Mouse (Mus musculus): ENCODE results near the gene Mbnl2. TPM values are rescaled to one million over a fixed set of nuclear protein-coding genes. Genes with fewer than 3 reads are reported as not detected.

Gene Mbnl2
- polyA plus RNA-seq, 1 experiment from 2014 or later: 45.5 TPM

GRCm38 (mm10) chr14:120295355-120296220, 20.1 kb downstream of the Mbnl2 start:
- H3K36me3 ChIP-seq: peaks cover 10% of the 10 kb centered on the region; the same call in 1 of the 2 replicates
- DNase-seq (ENCODE audit: low spot score): no peak
- no peaks in the 10 kb centered on the region for H3K27me3 ChIP-seq (ENCODE audit: low read depth, poor library complexity, severe bottlenecking)
- H3K4me1 ChIP-seq: peaks cover 54% of the 10 kb centered on the region
- no peaks in the 10 kb centered on the region for H3K9me3 ChIP-seq (replicated peaks)
- peak overlapping the region; percentile 46; the same call in 1 of the 2 replicates for H3K27ac ChIP-seq
- no peak overlapping the region for H3K4me3 ChIP-seq
- 88% methylated on average over 13 of the region's 13 CpGs for WGBS

GRCm38 (mm10) chr14:120296231-120297006, 20.9 kb downstream of the Mbnl2 start:
- H3K27ac ChIP-seq: peak overlapping the region; percentile 72
- WGBS: 84% methylated on average over 17 of the region's 17 CpGs
- peaks cover 54% of the 10 kb centered on the region for H3K4me1 ChIP-seq
- no peaks in the 10 kb centered on the region for H3K27me3 ChIP-seq (ENCODE audit: low read depth, poor library complexity, severe bottlenecking)
- no peaks in the 10 kb centered on the region for H3K9me3 ChIP-seq (replicated peaks)
- DNase-seq (ENCODE audit: low spot score): no peak
- no peak overlapping the region for H3K4me3 ChIP-seq
- H3K36me3 ChIP-seq: 0 out of 2 replicates have a peak, but pooled peaks cover 2% of the 10 kb centered on the region

- Histone ChIP-seq H3K4me3 (no peak overlapping the region), H3K4me1 (peaks cover 46% of the 10 kb centered on the region), H3K27me3 (ENCODE audit: low read depth, poor library complexity, severe bottlenecking) (no peaks in the 10 kb centered on the region), H3K27ac (peak overlapping the region; percentile 72), H3K36me3 (0 out of 2 replicates have a peak, but pooled peaks cover 2% of the 10 kb centered on the region), H3K9me3 (replicated peaks) (no peaks in the 10 kb centered on the region)
- no peak for DNase-seq (ENCODE audit: low spot score)
- 61% methylated on average over 16 of the region's 16 CpGs for WGBS
Measured at GRCm38 (mm10) chr14:120297137-120297749, 21.8 kb downstream of the Mbnl2 start.

- no peak for DNase-seq (ENCODE audit: low spot score)
- H3K27ac ChIP-seq: peak overlapping the region; percentile 72; the same call in 1 of the 2 replicates
- no peaks in the 10 kb centered on the region for H3K9me3 ChIP-seq (replicated peaks)
- 0 out of 2 replicates have a peak, but pooled peaks cover 2% of the 10 kb centered on the region for H3K36me3 ChIP-seq
- peaks cover 45% of the 10 kb centered on the region for H3K4me1 ChIP-seq
- H3K4me3 ChIP-seq: no peak overlapping the region
- 91% methylated on average over 6 of the region's 6 CpGs for WGBS
- no peaks in the 10 kb centered on the region for H3K27me3 ChIP-seq (ENCODE audit: low read depth, poor library complexity, severe bottlenecking)
Measured at GRCm38 (mm10) chr14:120297833-120298232, 22.4 kb downstream of the Mbnl2 start.

- Histone ChIP-seq H3K4me1 (peaks cover 51% of the 10 kb centered on the region), H3K27me3 (ENCODE audit: low read depth, poor library complexity, severe bottlenecking) (no peaks in the 10 kb centered on the region), H3K9me3 (replicated peaks) (no peaks in the 10 kb centered on the region), H3K27ac (no peak overlapping the region), H3K36me3 (0 out of 2 replicates have a peak, but pooled peaks cover 2% of the 10 kb centered on the region), H3K4me3 (no peak overlapping the region)
- WGBS: 83% methylated on average over 5 of the region's 5 CpGs
- no peak for DNase-seq (ENCODE audit: low spot score)
Measured at GRCm38 (mm10) chr14:120298439-120298838, 23.0 kb downstream of the Mbnl2 start.

GRCm38 (mm10) chr14:120299716-120300115, 24.2 kb downstream of the Mbnl2 start:
- no peaks in the 10 kb centered on the region for H3K9me3 ChIP-seq (replicated peaks)
- H3K36me3 ChIP-seq: 0 out of 2 replicates have a peak, but pooled peaks cover 2% of the 10 kb centered on the region
- no peak for DNase-seq (ENCODE audit: low spot score)
- H3K4me1 ChIP-seq: peaks cover 47% of the 10 kb centered on the region
- H3K27ac ChIP-seq: no peak overlapping the region
- 65% methylated on average over 3 of the region's 3 CpGs for WGBS
- H3K4me3 ChIP-seq: no peak overlapping the region
- no peaks in the 10 kb centered on the region for H3K27me3 ChIP-seq (ENCODE audit: low read depth, poor library complexity, severe bottlenecking)

- 80% methylated on average over 4 of the region's 4 CpGs for WGBS
- H3K27ac ChIP-seq: no peak overlapping the region
- peaks cover 47% of the 10 kb centered on the region for H3K4me1 ChIP-seq
- no peak for DNase-seq (ENCODE audit: low spot score)
- no peak overlapping the region for H3K4me3 ChIP-seq
- H3K27me3 ChIP-seq (ENCODE audit: low read depth, poor library complexity, severe bottlenecking): no peaks in the 10 kb centered on the region
- H3K36me3 ChIP-seq: 0 out of 2 replicates have a peak, but pooled peaks cover under 1% of the 10 kb centered on the region
- no peaks in the 10 kb centered on the region for H3K9me3 ChIP-seq (replicated peaks)
Measured at GRCm38 (mm10) chr14:120300191-120300590, 24.7 kb downstream of the Mbnl2 start.

GRCm38 (mm10) chr14:120300814-120301213, 25.3 kb downstream of the Mbnl2 start:
- no peaks in the 10 kb centered on the region for H3K36me3 ChIP-seq
- no peak overlapping the region for H3K27ac ChIP-seq
- H3K27me3 ChIP-seq (ENCODE audit: low read depth, poor library complexity, severe bottlenecking): no peaks in the 10 kb centered on the region
- H3K9me3 ChIP-seq (replicated peaks): no peaks in the 10 kb centered on the region
- WGBS: 92% methylated on average over 4 of the region's 4 CpGs
- no peak overlapping the region for H3K4me3 ChIP-seq
- no peak for DNase-seq (ENCODE audit: low spot score)
- H3K4me1 ChIP-seq: peaks cover 41% of the 10 kb centered on the region

- H3K9me3 ChIP-seq (replicated peaks): no peaks in the 10 kb centered on the region
- DNase-seq (ENCODE audit: low spot score): no peak
- peaks cover 22% of the 10 kb centered on the region for H3K4me1 ChIP-seq
- no peak overlapping the region for H3K27ac ChIP-seq
- H3K4me3 ChIP-seq: no peak overlapping the region
- 49% methylated on average over 6 of the region's 6 CpGs for WGBS
- no peaks in the 10 kb centered on the region for H3K36me3 ChIP-seq
- H3K27me3 ChIP-seq (ENCODE audit: low read depth, poor library complexity, severe bottlenecking): no peaks in the 10 kb centered on the region
Measured at GRCm38 (mm10) chr14:120302913-120303548, 27.6 kb downstream of the Mbnl2 start.

- peaks cover 23% of the 10 kb centered on the region for H3K4me1 ChIP-seq
Measured at GRCm38 (mm10) chr14:120306229-120306628, 30.8 kb downstream of the Mbnl2 start.

GRCm38 (mm10) chr14:120307356-120307755, 31.9 kb downstream of the Mbnl2 start:
- Histone ChIP-seq H3K9me3 (replicated peaks) (no peaks in the 10 kb centered on the region), H3K27ac (no peak overlapping the region), H3K27me3 (ENCODE audit: low read depth, poor library complexity, severe bottlenecking) (no peaks in the 10 kb centered on the region), H3K36me3 (no peaks in the 10 kb centered on the region), H3K4me1 (peaks cover 32% of the 10 kb centered on the region), H3K4me3 (no peak overlapping the region)
- WGBS: 74% methylated on average over 3 of the region's 3 CpGs
- no peak for DNase-seq (ENCODE audit: low spot score)

More at GRCm38 (mm10) chr14:120306229-120306628, 30.8 kb downstream of the Mbnl2 start:
- Histone ChIP-seq H3K27me3 (ENCODE audit: low read depth, poor library complexity, severe bottlenecking) (no peaks in the 10 kb centered on the region), H3K9me3 (replicated peaks) (no peaks in the 10 kb centered on the region), H3K27ac (no peak overlapping the region), H3K4me3 (no peak overlapping the region), H3K36me3 (no peaks in the 10 kb centered on the region)
- 86% methylated on average over 11 of the region's 11 CpGs for WGBS
- no peak for DNase-seq (ENCODE audit: low spot score)

GRCm38 (mm10) chr14:120307963-120308362, 32.5 kb downstream of the Mbnl2 start:
- Histone ChIP-seq H3K4me3 (no peak overlapping the region), H3K9me3 (replicated peaks) (no peaks in the 10 kb centered on the region), H3K36me3 (no peaks in the 10 kb centered on the region), H3K4me1 (peaks cover 34% of the 10 kb centered on the region), H3K27ac (no peak overlapping the region), H3K27me3 (ENCODE audit: low read depth, poor library complexity, severe bottlenecking) (no peaks in the 10 kb centered on the region)
- DNase-seq (ENCODE audit: low spot score): no peak
- 67% methylated on average over 4 of the region's 4 CpGs for WGBS
